Mouse (Mus musculus) CD4-positive helper T cell, adult 2 months (primary cell): Measurements from ENCODE around the gene March10.

ENCODE experiments used
- DNase-seq: peaks from one replicate; pipeline ENCODE4 v3.0.0-alpha.2; 2012; ENCODE audit warnings: low read depth, missing footprints, low spot score

March10 gene

DNA sequence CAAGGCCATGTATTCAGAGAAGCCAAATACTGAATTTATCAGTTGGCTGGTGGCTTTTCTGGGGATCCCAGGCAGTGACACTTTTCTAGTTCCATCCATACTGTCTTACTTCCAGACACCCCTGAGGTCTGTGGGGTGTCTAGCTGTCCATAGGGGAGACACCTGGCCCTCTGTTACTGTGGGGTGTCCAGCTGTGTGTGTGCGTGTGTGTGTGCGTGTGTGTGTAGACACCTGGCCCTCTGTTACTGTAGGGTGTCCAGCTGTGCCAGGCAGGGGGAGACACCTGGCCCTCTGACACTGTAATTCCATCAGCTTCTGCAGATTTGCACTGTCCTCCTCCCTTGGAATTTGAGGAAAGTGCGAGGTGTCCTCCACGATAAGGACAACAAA, 102.6 kb downstream of the March10 start:
- DNase-seq: no peak

DNA sequence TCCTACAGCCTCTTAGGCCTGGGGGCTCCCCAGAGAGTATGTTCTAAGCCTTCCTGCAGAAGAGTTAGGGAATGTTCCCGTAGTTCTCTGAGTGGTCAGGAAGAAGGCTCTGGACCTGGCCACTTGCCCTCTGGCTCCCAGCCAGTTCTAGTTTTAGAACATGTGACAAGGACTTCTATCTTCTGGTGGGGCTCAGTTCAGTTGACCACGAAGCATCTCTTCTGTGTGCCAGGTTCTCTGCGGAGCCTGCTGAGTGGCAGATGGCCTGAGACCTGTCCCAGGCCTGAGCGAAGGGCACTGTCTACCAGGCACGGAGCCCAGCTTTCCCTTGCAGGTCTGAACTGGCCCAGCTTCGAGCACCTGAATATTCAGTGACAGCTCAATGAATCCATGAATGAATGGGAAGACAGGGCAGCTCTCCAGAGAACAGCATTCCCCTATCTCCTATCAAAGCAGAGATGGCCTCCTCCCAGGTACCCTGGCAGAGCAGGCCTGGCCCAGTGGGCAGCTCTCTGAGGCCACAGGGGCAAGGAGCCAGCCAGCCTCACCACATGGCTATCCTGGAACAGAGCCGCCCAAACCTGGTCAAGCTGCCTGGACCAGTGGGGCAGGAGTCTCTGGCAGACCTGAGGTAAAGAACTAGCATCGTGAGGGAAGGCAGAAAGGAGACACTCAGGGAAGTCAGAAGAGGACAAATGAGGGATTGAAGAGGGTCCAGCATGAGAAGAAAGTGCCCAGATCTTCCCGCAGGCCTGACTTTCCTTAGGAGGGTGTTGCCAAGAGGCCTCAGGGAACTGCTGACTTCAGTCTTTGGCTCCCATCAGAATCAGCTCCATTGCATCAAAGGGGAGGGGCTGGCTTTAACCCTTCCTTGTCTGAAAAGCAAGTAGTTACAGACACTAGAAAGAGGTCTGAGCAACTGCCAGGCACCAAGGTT, 103.3 kb downstream of the March10 start:
- no peak for DNase-seq

DNA sequence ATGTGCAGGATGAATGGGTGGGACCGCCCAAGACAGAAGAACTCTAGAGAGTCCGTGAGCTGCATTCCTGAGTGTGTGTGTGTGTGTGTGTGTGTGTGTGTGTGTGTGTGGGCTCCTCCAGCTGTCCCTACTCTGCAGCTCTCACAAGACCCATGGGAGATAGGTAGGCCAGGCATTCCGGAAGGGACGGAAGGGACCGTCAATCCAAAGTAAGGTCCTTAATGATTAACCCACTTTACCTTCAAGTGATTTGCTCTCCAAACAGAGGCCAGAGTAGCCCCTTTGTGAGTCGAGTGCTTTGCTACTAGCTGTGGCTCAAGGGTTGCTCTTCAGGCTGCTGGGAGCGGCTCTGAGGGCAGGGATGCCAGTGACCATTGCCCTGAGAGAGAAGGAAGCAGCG, 104.4 kb downstream of the March10 start:
- DNase-seq: no peak

DNA sequence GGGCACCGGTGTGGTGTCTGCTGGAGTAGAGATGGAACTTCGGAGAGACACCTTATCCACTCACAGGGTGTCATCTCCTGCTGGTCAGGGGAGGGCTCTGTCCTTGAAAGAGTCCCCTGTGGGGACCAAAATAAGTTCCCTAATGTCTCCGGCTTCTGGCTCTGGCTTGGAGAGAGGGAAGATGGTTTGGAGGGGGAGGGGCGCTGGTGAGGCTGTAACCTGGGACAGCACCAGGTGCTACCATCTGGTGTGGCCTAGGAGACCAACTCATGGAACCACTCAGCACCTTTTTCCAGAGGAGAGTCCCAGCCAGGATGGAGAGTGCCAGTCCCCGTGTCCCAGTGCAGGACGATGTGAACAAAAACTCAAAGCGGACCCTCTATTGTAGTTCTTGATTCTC, 105.9 kb downstream of the March10 start:
- DNase-seq: no peak

DNA sequence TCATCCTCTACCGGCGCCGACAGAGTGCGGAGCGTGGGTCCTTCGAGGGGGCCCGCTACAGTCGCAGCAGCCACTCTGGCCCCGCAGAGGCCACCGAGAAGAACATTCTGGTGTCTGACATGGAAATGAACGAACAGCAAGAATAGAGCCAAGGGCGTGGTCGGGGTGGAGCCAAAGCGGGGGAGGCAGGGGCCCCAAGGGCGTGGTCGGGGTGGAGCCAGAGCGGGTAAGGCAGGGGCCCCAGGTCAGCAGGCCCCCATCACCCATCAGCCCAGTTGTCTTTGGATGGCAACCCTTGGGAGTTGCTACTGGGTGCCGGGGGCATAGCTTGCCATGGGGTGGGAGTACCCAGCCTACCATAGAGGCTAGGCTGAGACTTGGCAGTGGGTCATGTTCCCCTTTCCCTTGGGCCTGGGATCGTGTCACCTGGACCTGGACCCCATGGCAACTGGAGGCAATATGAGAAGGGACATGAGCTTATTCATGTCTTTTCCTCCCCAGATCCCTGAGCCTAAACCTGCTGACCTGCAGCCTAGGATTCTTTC, 106.7 kb downstream of the March10 start:
- DNase-seq: no peak

DNA sequence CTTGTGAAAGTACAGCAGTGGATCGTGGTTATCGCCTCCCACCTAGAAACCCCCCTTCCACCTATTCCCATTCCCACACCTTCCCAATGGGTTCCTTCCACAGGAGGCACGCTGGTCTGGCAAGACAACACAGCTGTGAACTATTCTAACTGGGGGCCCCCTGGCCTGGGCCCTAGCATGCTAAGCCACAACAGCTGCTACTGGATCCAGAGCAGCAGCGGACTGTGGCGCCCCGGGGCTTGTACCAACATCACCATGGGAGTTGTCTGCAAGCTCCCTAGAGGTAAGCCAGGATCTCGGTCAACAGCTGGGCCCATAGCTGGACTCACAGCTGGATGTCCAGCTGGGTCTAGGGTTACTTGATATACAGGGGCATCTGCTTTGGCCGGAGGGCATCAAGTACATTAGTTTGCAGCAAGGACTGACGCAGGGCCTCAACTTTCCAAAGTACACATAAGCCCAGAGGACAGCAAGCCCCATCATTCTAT, 108.0 kb downstream of the March10 start:
- no peak for DNase-seq

DNA sequence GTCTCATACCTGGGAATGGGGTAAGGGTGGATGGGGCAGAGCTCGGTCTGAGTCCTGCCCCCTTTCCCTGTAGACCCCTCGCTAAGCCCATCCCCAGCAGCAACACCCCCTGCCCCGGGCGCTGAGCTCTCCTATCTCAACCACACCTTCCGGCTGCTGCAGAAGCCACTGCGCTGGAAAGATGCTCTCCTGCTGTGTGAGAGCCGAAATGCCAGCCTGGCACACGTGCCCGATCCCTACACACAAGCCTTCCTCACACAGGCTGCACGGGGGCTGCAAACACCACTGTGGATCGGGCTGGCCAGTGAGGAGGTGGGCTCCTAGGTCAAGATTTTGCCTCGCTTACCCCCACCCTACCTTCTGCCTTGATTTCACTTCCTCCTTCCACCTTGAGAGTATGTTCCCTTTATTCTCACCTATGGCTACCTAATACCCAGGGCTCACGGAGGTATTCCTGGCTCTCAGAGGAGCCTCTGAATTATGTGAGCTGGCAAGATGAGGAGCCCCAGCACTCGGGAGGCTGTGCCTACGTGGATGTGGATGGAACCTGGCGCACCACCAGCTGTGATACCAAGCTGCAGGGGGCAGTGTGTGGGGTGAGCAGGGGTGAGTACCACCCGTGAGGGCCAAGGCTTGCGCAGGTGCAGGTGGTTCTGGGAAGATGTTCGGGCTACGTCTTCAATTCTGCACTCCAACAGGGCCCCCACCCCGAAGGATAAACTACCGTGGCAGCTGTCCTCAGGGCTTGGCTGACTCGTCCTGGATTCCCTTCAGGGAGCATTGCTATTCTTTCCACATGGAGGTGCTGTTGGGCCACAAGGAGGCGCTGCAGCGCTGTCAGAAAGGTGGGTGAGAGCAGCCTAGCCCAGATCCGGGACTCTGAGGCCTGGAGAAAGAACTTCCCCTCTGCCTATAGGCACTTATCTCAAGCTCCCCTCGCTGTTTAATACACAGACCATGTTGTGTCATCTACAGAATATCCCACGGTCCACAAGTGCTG, 109.1 kb downstream of the March10 start:
- DNase-seq: peak; percentile 53

DNA sequence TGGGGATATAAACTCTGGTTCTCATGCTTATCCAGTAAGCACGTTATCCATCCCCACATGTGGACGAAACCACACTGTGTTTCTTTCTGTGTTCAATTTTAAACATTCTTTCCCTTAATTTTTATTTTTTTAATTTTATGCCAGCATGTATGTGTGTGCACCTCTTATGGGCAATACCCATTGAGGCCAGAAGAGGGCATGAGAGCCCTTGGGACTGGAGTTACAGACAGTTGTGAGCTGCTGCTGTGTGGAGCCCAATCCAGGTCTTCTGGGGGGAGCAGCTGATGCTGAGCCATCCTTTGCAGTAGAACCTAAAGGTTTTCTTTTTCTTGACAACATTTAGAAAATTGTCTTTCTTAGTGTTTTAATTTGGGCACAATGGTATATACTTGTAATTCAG, 111.3 kb downstream of the March10 start:
- peak; percentile 11 for DNase-seq

DNA sequence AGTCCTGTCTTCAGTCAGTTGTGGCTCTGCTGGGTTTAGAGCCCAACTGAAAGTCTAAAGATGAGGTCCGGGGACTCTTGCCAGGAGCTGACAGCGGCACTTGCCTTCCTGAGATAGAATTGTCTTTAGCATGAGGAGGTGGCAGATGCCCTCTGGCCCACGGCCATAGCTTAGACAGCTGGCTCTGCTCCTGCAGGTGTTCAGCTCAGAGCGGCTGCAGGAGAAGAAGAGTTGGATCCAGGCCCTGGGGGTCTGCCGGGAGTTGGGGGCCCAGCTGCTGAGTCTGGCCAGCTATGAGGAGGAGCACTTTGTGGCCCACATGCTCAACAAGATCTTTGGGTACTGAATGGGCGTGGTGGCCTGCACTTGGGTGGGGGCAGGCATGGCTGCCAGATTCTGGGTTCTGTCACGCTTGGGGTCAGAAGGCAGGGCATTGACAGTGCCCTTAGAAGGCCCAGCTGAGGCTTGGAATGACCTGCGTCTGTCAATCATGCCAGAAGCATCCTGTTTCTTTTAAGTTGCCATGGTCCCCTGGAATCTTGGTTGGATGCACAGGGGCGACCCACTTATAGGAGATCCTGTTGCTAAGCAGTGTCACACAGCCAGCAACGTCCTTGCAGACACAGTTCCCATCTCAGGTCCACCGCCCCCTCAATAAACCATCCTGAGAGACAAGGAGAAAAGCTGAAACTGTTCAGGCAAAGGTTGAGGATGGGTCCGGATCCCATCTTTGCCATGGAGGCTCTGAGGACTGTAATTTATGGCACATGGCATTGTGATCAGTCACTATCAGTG, 117.7 kb downstream of the March10 start:
- DNase-seq: no peak

DNA sequence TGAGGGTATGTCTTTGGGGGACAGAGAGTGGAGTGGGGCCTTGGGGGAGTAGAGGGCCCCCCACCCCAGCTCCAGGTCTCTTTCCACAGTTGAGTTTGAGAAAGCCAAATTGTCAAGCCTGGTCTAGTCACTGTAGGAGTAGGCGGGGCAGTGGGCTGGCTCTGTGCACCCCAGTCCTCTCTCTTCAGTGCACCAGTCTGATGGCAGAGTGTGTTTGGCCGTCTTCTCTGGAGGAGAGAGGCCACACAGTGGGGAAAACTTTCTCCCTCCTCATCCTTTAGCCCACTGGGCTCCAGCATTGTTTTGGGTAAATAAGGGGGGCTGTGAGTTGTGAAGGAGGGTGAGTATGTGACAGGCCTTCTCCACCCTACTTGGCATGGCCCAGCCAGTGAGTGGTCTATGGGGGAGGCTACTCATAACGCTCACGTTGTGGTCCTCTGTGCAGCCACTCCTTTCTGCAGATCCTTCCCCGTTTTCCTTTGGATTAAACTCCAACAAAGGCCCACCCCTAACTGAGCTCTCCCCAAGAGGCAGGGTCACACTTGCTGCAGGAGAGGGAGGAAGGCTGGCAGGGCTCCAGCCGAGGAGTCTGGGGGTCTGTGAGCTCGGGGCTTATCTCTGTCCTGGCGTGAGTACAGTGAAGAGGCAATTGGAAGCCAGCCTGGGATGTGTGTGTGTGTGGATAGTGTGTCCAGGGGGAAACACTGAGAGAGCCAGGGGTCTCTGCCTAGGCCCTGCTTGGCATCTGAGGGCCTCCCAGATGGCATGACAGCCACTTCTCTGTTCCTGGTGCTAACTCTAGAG, 122.5 kb downstream of the March10 start:
- no peak for DNase-seq

DNA sequence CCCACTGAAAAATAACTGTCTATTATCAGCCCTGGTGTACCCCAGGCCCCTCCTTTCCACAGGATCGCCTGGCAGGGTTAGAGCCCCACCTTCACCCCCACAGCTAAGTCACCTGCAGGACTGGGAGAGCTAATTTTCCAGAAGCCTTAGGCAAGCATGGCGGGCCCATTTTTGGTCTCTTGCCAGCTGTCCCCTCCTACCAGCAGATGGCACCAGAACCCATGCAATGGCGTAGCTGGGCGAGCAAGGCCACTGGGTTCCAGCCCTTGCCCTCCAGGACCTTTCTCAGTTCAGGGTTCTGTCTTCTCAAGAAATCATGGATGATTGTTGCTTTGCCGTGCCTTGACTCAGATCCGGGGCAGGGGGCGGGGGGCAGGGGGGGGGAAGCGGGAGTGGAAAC, 124.1 kb downstream of the March10 start:
- no peak for DNase-seq

DNA sequence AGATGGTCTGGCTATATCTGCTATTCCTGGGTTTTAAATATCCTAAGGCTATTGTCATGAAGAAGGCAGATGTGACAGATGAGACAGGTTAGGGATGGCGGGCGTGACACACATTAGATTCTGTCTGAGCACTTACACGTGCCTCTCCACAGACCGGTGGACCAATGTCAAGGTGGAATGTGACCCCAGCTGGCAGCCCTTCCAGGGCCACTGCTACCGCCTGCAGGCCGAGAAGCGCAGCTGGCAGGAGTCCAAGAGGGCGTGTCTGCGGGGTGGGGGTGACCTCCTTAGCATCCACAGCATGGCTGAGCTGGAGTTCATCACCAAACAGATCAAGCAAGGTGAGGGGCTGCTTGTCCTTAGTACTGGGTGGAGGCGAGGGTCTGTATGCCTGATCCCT, 124.8 kb downstream of the March10 start:
- no peak for DNase-seq

DNA sequence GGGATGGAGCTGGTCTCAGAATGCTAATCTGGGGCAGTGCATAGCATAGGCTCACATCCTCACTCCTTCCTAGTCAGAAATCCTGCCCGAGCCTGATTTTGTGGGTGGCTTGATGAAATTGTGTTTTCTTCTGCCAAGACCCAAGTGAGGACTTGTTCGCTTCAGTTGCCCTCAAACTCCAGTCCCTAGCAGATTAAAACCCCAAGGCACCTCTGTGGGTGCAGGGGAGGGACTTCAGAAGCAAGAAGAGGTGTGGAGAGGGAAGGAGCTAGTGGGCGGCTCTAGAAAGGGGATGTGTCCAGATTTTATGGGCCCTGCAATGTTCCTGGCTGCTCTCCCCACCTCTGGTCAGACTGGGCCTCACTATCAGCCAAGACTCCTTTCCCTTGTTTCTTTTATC, 125.4 kb downstream of the March10 start:
- no peak for DNase-seq

DNA sequence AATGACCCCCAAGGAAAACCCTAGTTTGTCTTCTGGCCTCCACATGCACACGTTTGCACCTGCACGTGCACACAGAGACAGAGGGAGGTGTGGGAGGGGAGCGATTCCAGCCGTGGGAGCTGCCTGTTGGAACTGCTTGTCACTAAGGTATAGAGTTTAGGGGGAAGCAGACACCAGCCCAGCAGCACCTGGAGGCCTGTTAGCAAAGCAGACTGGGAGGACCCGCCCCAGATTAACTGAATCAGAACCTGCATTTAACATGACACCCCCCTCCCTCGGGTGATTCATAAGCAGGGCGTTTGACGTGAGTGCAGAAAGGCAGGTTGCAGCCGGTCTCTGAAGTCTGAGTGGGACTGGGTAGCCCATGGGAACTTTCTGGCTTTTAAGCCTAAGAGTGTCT, 126.6 kb downstream of the March10 start:
- DNase-seq: no peak

DNA sequence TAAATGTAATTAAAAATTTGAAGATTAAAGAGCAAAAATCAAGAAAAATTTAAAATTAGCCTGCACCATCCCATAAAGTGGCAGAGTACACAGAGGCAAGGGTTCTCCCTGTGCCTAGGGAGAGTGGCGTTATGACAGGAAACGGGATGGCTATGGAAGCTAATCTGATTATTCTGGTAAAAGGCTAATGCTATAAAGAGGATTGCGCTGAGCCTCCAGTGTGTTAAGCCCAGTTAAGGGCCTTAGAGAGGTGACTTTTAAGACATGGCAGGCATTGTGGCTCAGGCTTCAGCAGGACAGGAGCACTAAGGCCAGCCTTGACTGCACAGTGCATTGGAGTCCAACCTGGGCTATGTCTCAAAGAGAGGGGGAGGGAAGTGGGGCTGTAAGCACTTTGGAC, 129.4 kb downstream of the March10 start:
- DNase-seq: no peak

DNA sequence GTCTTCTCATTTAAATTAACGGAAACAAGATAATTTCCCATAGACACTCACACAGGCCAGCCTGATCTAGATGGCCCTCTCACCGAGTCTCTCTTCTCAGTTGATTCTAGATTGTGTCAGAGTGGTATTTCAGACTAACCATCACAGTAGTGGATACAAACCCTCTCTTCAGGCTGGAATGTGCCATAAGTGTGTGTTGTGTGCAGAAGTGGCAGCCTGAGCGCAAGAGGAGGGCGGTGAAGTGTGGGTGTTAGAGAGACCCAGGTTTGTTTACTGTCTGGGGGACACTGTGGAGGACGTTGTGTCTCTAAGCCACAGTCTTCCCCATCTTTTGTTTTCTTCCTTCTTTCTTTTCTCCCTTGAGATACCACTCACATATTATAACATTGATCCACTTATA, 133.0 kb downstream of the March10 start:
- DNase-seq: no peak

DNA sequence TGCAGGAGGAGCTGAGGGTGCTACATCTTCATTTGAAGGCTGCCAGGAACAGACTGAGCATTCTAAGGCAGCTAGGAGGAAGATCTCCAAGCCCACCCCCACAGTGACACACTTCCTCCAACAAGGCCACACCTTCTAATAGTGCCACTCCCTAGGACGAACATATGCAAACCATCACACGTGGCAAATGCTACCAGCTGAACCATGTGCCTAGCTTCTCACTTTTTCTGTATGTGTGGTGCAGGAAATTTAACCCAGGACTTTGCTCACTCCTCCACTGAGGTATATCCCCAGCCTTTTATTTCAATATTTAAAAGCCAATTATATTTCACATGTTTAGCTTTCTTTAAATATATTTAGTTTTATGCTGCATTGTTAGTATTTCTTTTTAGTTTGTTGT, 135.4 kb downstream of the March10 start:
- no peak for DNase-seq

DNA sequence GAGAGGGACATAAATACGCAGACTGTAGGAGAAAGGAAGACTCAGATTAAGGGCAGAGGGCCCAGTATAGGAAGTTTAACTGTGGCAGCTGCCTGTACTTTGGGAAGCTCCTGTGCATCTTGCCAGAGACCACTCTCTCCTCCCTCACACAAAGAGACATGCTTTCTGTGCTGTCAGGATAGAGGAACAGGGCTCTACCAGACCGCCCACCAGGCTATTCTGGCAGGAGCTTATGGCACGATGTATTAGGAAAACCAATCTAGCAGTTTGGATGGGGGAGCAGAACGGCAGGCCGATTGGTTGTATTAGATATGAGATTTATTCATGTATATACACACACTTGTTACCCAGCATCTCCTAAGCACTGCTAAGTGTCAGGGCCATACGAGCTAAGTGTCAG, 138.8 kb downstream of the March10 start:
- no peak for DNase-seq

DNA sequence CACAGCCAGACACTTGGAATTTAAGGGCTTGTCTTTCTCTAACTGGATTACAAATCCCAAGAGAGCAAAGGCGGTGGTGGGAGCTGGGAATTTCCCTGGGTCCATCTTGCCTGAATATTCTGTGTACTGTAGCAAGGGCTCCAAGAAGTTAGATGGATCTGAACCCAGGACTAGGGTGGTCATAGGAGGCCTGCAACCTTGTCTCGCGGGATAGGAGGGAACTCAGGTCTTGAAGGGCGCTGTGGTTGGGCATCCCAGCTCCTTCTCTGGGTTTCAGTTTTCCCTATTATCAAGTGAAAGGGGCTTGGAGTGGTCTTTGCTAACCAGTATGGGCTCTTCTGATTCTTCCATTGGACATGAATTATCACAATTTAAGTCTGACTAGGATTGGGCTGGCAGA, 140.4 kb downstream of the March10 start:
- DNase-seq: no peak

DNA sequence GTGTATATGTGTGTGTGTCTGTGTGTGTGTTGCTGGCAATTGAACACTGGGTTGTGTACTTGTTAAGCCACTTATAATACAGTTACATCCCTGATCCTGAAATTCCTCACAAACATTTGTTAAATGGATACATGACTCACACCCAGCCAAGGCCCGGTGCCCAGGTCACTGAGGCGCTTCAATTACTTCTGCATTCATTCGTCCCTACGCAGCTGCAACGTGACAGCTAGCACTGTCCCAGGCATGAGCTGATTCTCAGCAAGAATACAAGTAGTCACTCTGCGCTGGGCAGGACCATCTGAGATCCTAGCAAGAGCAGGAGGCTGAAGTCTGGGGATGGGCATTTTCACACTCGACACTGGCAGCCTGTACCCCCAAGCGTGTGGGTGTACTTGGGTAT, 141.2 kb downstream of the March10 start:
- no peak for DNase-seq
